Mouse (Mus musculus) telencephalon, adult 2 months (tissue): ENCODE data around the gene C1ql4.
"Not testable (repeated sequence)": the region's sequence is repeated elsewhere in the genome, so short reads cannot be mapped to it uniquely, and the experiment has no call there.

Experiments
- DNase-seq: peaks from one replicate; pipeline ENCODE4 v3.0.0-alpha.2; 2011; ENCODE audit warnings: low read depth, low spot score

C1ql4 gene

GRCm38 (mm10) chr15:99074600-99075333 is 12.8 kb downstream of the C1ql4 start:
- DNase-seq, result peak; percentile 96

- no peak for DNase-seq
Observed at GRCm38 (mm10) chr15:99074019-99074599, 13.5 kb downstream of the C1ql4 start, which contains the start of gene Troap. Troap (plus strand) TSS chr15:99074575.

- DNase-seq, result no peak
Observed at GRCm38 (mm10) chr15:99071988-99072387, 15.6 kb downstream of the C1ql4 start.

DNA sequence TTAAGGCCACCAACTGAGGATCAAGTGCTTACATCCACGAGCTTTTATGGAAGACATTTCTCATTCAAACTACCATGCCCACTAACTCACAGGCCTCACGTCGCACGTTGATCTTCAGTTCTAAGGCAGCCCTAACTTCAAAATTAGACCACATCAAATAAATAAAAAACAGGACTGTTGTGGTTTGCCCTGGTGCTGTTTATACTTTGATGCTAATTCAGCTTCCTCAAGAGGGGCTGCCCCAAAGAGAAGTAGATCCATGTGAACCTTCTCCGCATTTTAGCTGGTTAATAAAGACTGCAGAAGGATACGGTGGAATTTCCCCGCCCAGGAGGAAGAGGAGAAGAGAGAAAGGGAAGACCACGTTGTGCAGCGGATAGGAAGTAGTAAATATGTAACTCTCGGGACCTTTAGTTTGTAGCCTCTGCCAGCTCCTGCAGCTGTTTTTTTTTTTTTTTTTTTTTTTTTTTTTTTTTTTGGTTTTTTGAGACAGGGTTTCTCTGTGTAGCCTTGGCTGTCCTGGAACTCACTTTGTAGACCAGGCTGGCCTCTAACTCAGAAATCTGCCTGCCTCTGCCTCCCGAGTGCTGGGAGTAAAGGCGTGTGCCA is 22.0 kb downstream of the C1ql4 start:
- no peak for DNase-seq

DNA sequence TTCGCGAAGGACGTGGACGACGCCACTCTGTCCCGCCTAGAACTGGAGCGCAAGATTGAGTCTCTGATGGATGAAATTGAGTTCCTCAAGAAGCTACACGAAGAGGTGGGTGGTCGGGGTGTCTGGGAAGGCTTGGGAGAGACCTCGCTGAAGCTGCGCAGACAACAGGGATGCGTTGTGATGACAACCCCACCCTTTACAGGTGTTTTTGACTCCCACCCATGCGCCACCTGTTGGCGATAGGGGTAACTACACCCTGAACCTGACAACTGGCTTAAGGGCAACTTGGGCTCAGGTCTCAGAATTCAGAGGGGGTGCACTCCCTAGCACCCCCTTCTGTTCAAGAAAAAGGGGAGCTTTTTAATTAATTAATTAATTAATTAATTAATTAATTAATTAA is 31.3 kb downstream of the C1ql4 start:
- DNase-seq, result no peak

DNA sequence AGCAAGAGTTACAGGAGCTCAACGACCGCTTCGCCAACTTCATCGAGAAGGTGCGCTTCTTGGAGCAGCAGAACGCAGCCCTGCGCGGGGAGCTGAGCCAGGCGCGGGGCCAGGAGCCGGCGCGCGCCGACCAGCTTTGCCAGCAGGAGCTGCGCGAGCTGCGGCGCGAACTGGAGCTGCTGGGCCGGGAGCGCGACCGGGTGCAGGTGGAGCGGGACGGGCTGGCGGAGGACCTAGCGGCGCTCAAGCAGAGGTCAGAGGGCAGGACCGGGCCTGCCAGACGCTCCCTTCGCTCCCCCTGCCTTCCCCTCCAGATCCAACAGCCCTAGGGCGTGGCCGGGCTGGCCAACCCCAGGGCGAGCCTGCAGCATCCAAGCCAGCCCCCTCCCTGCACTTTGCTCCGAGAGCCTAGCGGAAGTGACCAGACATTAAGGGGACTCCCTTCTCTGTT is 32.1 kb downstream of the C1ql4 start:
- no peak for DNase-seq

DNA sequence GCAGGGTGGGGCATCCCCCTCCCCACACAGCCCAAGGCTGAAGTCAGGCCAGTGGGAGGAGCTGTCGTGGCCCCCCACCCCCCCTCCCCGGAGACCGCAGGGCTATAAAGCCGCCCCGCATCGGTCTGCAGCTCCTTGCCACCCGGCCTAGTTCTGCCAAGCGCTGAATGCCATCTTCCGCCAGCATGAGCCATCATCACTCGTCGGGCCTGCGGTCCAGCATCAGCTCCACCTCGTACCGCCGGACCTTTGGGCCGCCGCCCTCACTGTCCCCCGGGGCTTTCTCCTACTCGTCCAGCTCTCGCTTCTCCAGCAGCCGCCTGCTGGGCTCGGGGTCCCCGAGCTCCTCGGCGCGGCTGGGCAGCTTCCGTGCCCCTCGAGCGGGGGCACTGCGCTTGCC is 32.6 kb downstream of the C1ql4 start, which contains the start of gene Prph:
TSS of gene Prph (plus strand) at position 135 of the 400 bp plus-strand sequence.
- no peak for DNase-seq

GRCm38 (mm10) chr15:99053373-99053772 is 34.2 kb downstream of the C1ql4 start:
- no peak for DNase-seq

GRCm38 (mm10) chr15:99049473-99050253 is 38.0 kb downstream of the C1ql4 start:
- DNase-seq, result peak; percentile 31

DNA sequence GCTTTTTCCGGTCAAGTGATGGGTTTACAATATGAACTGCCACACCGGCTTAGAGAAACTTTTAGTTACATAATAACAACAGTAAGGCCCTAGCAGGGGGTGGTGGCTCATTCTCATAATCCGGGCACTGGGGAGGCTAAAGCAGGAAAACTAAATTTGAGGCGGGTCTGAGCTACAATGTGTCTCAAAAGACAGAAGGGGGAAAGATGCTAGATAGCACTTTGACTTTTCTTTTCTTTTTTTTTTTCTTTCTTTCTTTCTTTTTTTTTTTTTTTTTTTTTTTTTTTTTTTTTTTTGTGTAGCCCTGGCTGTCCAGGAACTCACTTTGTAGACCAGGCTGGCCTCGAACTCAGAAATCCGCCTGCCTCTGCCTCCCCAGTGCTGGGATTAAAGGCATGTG is 41.9 kb downstream of the C1ql4 start:
- not testable (repeated sequence) for DNase-seq

DNA sequence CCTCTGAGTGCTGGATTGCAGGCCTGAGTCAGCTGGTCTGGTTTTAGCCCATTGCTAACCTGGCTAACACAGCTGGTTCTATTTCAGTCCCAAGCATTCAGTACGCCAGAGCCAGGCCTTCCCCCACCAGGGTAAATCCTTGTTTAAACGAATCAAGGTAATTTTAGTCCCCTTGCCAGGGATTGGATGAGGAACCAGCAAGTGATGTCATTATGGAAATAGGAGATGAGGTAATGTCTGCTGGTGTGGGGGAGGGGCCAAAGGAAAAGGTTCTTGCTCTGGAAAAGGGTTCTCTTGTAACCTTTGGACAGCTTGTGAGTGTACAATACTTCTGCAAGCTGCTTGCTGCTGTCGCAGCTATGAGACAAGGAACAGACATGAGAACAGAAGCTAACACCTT is 42.8 kb downstream of the C1ql4 start:
- DNase-seq, result no peak

- no peak for DNase-seq
Observed at GRCm38 (mm10) chr15:99042334-99042733, 45.3 kb downstream of the C1ql4 start.

DNA sequence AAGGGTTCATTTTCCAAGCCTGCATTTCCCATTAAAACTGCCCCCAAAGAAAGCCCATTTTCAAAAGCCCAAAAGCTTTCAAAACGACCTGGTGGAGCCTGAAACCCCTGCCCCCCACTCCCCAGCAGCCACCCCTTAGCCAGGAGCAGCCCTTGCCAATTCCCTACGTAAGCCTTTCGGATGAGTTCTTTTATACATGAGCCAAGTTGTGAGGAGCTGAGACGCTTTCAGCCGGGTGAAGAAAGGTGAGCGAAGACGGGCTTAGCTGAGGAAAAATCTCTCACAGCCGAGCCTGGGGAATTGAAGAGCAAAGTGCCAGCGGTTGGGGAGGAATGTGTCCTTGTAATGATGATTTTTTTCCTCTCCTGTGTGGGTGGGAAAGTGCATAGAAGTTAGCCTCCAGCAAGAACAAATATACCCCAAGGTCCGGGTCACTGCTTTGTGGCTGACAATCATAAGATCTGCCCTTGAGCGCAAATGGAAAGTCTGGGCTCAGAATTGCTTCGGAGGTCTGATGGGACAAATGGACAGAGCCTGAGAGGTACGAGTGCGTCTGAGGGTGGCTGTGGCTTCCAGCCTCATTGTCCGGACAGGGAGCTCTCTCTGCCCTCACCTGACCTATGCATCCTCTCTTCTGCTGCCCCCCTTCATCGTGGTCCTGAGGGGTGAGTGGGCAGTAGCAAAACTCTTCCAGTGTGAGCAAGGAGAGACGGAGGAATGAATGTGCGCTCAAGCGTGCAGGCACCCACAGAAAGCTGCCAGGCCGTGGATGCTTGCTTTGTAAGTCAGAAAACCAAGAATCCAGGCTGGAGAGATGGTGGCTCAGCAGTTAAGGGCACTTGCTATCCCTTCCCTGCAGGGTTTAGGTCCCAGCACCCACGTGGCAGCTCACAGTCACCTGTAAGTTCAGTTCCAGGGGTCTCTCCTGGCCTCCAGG is 46.4 kb downstream of the C1ql4 start:
- no peak for DNase-seq

- no peak for DNase-seq
Observed at GRCm38 (mm10) chr15:99039996-99040919, 47.4 kb downstream of the C1ql4 start.

DNA sequence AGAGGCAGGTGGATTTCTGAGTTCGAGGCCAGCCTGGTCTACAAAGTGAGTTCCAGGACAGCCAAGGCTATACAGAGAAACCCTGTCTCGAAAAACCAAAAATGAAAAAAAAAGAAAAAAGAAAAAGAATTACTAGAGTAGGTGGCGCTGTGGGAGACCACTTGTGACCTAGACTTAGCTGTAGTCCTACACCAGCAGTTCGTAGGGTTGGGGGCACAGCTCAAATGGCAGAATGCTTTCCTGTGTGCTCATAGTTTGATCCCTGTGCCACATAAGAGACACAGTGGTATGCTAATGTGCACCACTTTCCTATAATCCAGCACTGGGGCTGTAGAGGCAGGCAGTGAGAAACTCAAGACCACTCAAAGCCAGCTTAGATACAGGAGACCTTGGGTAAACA is 48.3 kb downstream of the C1ql4 start:
- DNase-seq, result no peak

DNA sequence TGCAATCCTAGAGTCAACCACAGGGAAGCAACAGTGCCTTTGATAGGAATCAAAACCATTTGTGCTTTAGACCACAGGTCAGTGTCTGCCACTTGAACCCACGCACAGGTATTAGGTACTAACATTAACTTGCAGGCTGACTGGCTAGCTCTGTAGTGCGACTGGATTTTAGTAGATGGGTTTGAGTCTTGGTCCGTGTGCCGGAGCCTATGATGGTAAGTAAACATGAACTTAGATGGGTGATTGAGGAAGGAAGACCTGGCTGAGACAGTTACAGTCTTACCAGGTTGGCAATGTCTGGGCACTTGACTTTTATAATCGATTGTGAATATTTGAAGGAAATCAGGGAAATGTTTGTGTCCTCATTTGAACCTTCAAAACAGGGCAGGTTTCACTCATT is 48.8 kb downstream of the C1ql4 start:
- no peak for DNase-seq

GRCm38 (mm10) chr15:99038025-99038424 is 49.6 kb downstream of the C1ql4 start:
- DNase-seq, result no peak

DNA sequence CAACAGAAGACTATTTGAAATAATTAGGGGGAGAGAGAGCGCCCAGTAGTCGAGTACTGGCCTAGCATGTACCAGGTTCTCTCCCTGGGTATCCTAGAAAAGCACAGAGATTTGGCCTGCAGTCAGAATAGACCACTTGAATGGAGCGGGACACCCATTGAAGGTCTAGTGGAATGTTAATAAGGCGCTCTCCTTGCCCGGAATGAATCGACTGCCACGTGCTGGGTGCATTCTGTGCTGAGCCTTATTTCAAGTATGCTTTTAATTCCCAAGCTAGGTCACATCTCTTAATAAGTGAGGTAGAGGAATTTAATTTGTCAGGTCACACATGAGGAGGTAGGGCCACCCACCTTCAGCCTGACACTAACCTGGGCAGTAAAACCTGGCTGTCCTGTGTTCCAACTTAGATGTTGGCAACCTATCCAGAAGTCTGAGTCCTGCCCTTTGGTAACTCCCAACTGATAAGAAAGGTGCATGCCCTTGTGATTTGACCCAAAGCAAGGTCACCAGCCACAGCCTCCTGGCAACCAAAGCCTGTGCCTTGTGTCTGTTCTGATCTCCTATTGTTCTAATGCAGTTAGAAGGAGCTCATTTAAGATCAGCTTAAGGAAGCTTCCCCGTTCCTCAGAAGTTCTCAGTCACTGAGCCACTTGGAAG is 51.2 kb downstream of the C1ql4 start:
- DNase-seq, result no peak

DNA sequence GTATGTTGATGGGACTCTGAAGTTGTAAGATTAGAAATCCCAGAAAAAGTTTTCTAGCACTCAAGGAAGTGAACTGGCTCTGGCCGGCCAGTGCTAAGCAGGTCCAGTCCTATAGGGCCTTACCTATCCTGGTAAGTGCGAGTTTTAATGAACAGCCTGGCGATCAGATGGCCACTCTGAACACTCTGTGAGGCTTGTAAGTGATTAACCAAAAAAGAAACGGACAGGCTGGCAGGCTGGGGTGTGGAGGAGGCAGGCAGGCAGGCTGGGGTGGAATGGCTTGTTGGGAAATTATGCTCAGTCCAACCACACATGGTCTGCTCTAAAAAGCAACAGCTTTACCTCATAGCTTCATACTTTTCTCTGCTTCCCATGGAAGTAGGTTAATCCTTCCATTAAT is 52.2 kb downstream of the C1ql4 start:
- peak; percentile 61 for DNase-seq
